Mouse (Mus musculus) erythroblast, embryonic 14.5 days (primary cell): Measurements from ENCODE around the gene Arpc2.

Source experiments
- GATA1 ChIP-seq: IDR thresholded peaks from 2 replicates; pipeline ENCODE4 v1.6.1; 2012; ENCODE audit warnings: low read length, inconsistent platforms, mixed read lengths
- TAL1 ChIP-seq: IDR thresholded peaks from 3 replicates; pipeline ENCODE4 v1.6.1; 2012; ENCODE audit warnings: low read length, inconsistent platforms, mixed read lengths

GRCm38 (mm10) chr1:74304946-74305345 is 69.1 kb downstream of the Arpc2 start:
- TF ChIP-seq GATA1 = no peak
- no peak for TF ChIP-seq TAL1
